Mouse (Mus musculus) forebrain, embryonic 16.5 days (tissue): ENCODE measurements around the gene 6430628N08Rik. TPM values are rescaled to one million over a fixed set of nuclear protein-coding genes. Genes with fewer than 3 reads are reported as not detected.

Experiments used
- ATAC-seq: fragments of 200-750 bp; cut with Nextera tagmentation; 2 replicates; pipeline ENCODE4 v1.8.0; 2017; ENCODE audit warnings: mild to moderate bottlenecking, moderate library complexity
- H3K27ac ChIP-seq: fragments of 300-500 bp; sonication (generic); 2 replicates; pipeline ENCODE4 v1.5.1; 2014; ENCODE audit warnings: low read length, control low read depth
- H3K27me3 ChIP-seq: fragments of 300-500 bp; sonication (generic); replicated peaks from 2 replicates; pipeline ENCODE4 v1.6.1; 2014; ENCODE audit warnings: low read length; ENCODE audit not compliant: control insufficient read depth, insufficient read depth
- H3K36me3 ChIP-seq: fragments of 300-500 bp; sonication (generic); 2 replicates; pipeline ENCODE4 v1.6.1; 2014; ENCODE audit not compliant: control insufficient read depth, insufficient read depth
- H3K4me1 ChIP-seq: fragments of 300-500 bp; sonication (generic); replicated peaks from 2 replicates; pipeline ENCODE4 v1.6.1; 2014; ENCODE audit warnings: low read length; ENCODE audit not compliant: control insufficient read depth, insufficient read depth
- H3K4me2 ChIP-seq: fragments of 300-500 bp; sonication (generic); 2 replicates; pipeline ENCODE4 v1.6.1; 2014; ENCODE audit warnings: mild to moderate bottlenecking, low read length, control low read depth
- H3K4me3 ChIP-seq: fragments of 300-500 bp; sonication (generic); replicated peaks from 2 replicates; pipeline ENCODE4 v1.5.1; 2014; ENCODE audit warnings: mild to moderate bottlenecking, low read length, control low read depth
- H3K9ac ChIP-seq: fragments of 300-500 bp; sonication (generic); replicated peaks from 2 replicates; pipeline ENCODE4 v1.6.1; 2014; ENCODE audit warnings: low read depth, low read length, control low read depth
- H3K9me3 ChIP-seq: fragments of 300-500 bp; sonication (generic); 2 replicates; pipeline ENCODE4 v1.6.1; 2016; ENCODE audit warnings: low read length; ENCODE audit not compliant: control insufficient read depth
- WGBS: fragments of 180-500 bp; shearing (Covaris S2); extraction: QIAGEN DNeasy Blood & Tissue Kit; methylation state at CpG from one replicate; pipeline ENCODE4 v1.1.7; 2014; 5-methylcytosine and 5-hydroxymethylcytosine counted together
- polyA plus RNA-seq: library from polyadenylated mRNA; unstranded; fragments of >200 nt; fragmentation: Nextera tagmentation; extraction: Ambion mirVana; gene quantifications from 2 replicates; pipeline ENCODE4 v1.2.1, GENCODE M21; 2015

Gene 6430628N08Rik
- polyA plus RNA-seq, 1 experiment from 2014 or later: 0.47 TPM

GRCm38 (mm10) chr4:115878828-115879227 is 11.6 kb upstream of the 6430628N08Rik start:
- no peak overlapping the region for H3K27ac ChIP-seq
- no peak overlapping the region for H3K9ac ChIP-seq

GRCm38 (mm10) chr4:115881183-115881582 is 9.3 kb upstream of the 6430628N08Rik start:
- H3K9ac ChIP-seq: no peak overlapping the region
- H3K4me2 ChIP-seq: no peak overlapping the region
- ATAC-seq: peak; percentile 64; the same call in 1 of the 2 replicates
- no peaks in the 10 kb centered on the region for H3K9me3 ChIP-seq
- H3K27me3 ChIP-seq: no peaks in the 10 kb centered on the region
- whole genome bisulfite sequencing: 0% methylated on average over 1 of the region's 1 CpGs
- no peaks in the 10 kb centered on the region for H3K36me3 ChIP-seq
- no peak overlapping the region for H3K27ac ChIP-seq
- peaks cover 19% of the 10 kb centered on the region for H3K4me1 ChIP-seq
- no peak overlapping the region for H3K4me3 ChIP-seq

More at GRCm38 (mm10) chr4:115878828-115879227, 11.6 kb upstream of the 6430628N08Rik start:
- H3K4me1 ChIP-seq: peaks cover 19% of the 10 kb centered on the region
- H3K4me2 ChIP-seq: no peak overlapping the region
- 38% methylated on average over 9 of the region's 9 CpGs for WGBS
- H3K9me3 ChIP-seq: no peaks in the 10 kb centered on the region
- H3K4me3 ChIP-seq: no peak overlapping the region
- no peak for ATAC-seq
- no peaks in the 10 kb centered on the region for H3K27me3 ChIP-seq
- no peaks in the 10 kb centered on the region; the same call in 1 of the 2 replicates for H3K36me3 ChIP-seq

DNA sequence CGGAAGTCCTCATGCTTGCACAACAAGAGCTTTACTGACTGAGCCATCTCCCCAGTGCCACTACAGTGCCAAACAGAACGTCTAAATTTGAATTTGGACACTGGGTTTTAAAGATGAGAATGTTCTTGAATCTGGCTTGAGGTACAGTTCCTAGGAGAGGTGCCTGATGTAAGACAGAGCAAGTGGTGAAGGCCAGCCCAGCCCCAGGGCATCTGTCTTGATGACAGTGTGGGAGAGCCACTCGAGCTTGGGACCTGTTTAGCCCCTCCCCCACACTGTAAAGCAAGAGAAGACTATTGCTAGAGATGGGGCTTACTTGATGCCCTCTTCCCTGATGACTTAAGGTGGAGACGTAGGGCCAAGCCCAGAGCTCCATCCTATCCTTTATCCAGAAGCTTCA is 8.3 kb upstream of the 6430628N08Rik start:
- no peak overlapping the region for H3K4me3 ChIP-seq
- ATAC-seq: no peak
- no peaks in the 10 kb centered on the region for H3K9me3 ChIP-seq
- WGBS: 69% methylated on average over 4 of the region's 4 CpGs
- H3K27ac ChIP-seq: no peak overlapping the region
- H3K27me3 ChIP-seq: no peaks in the 10 kb centered on the region
- peaks cover 19% of the 10 kb centered on the region for H3K4me1 ChIP-seq
- H3K4me2 ChIP-seq: no peak overlapping the region
- no peaks in the 10 kb centered on the region for H3K36me3 ChIP-seq
- H3K9ac ChIP-seq: no peak overlapping the region

DNA sequence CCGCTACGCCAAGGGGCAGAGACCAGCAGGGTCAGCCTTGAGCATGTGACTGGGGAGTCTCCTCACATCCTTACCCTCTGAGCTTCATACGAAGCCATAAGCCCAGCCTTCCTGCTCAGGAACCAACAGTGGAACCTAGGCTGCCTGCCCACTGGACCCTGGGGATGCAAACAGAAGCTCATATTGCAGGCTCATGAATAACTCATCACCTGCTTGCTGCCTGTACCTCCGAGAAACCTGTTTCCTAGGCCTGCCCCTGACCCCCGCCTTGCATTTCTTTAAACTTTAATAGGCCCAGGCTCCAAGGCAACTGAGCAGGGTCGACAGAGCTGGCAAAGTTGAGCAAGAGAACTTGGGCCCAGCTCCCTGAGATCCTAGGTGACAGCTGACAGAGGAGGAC is 6.4 kb upstream of the 6430628N08Rik start, which contains the start of gene Kncn:
Kncn (plus strand) TSS at position 379 of the 400 bp plus-strand sequence.
- Histone ChIP-seq H3K4me3 (no peak within 1 kb of the TSS), H3K4me1 (peaks cover 10% of the 10 kb centered on the region), H3K9me3 (no peaks in the 10 kb centered on the region), H3K36me3 (no peaks in the 10 kb centered on the region), H3K27me3 (no peaks in the 10 kb centered on the region), H3K27ac (no peak within 1 kb of the TSS), H3K4me2 (no peak within 1 kb of the TSS), H3K9ac (no peak within 1 kb of the TSS)
- 75% methylated on average over 6 of the region's 6 CpGs for WGBS
- no peak for ATAC-seq

DNA sequence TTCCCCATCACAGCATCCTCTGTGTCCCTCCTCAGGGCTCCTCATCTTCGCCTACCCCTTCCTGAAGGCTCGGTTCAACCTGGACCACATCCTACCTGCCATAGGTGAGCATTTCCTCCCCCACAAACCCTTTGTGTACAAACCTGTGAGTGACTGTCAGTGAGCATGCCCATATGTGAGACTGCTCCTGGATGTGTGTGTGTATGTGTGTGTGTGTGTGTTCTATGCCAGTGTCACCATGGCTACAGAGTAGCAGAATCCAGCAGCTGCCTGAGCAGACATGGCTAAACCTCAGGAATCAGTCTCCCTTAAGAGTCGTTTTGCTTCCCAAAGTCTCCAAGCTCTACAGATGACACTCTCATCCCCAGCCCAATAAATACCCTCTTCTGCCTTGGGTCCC is 4.6 kb upstream of the 6430628N08Rik start:
- H3K4me2 ChIP-seq: no peak overlapping the region
- no peak overlapping the region for H3K27ac ChIP-seq
- peaks cover 15% of the 10 kb centered on the region for H3K4me1 ChIP-seq
- no peaks in the 10 kb centered on the region for H3K9me3 ChIP-seq
- H3K36me3 ChIP-seq: no peaks in the 10 kb centered on the region
- WGBS: 88% methylated on average over 3 of the region's 3 CpGs
- peak; percentile 75 for ATAC-seq
- 0 out of 2 replicates have a peak, but pooled peaks cover 1% of the 10 kb centered on the region for H3K27me3 ChIP-seq
- H3K9ac ChIP-seq: no peak overlapping the region
- no peak overlapping the region for H3K4me3 ChIP-seq

- Histone ChIP-seq H3K4me3 (no peak overlapping the region), H3K9me3 (no peaks in the 10 kb centered on the region), H3K9ac (no peak overlapping the region), H3K27me3 (peaks cover 9% of the 10 kb centered on the region; the same call in 1 of the 2 replicates), H3K4me2 (no peak overlapping the region), H3K4me1 (peaks cover 7% of the 10 kb centered on the region), H3K27ac (no peak overlapping the region), H3K36me3 (no peaks in the 10 kb centered on the region)
- WGBS: 45% methylated on average over 1 of the region's 1 CpGs
- ATAC-seq: no peak
Measured at GRCm38 (mm10) chr4:115886875-115887274, 3.6 kb upstream of the 6430628N08Rik start.

GRCm38 (mm10) chr4:115890066-115890465 is 399 bp upstream of the 6430628N08Rik start:
- peak; percentile 24; the same call in 1 of the 2 replicates for ATAC-seq
- Histone ChIP-seq H3K9ac (peak overlapping the region; percentile 43; the same call in 1 of the 2 replicates), H3K4me3 (peak overlapping the region; percentile 28), H3K27ac (no peak overlapping the region), H3K4me2 (peak overlapping the region; percentile 53), H3K27me3 (peaks cover 17% of the 10 kb centered on the region; the same call in 1 of the 2 replicates), H3K36me3 (no peaks in the 10 kb centered on the region), H3K4me1 (peaks cover 7% of the 10 kb centered on the region), H3K9me3 (no peaks in the 10 kb centered on the region)
- WGBS: 9% methylated on average over 6 of the region's 6 CpGs

GRCm38 (mm10) chr4:115894281-115894680 is 3.8 kb downstream of the 6430628N08Rik start:
- Histone ChIP-seq H3K4me1 (peaks cover 15% of the 10 kb centered on the region), H3K36me3 (no peaks in the 10 kb centered on the region), H3K27ac (no peak overlapping the region), H3K4me3 (no peak overlapping the region), H3K27me3 (peaks cover 38% of the 10 kb centered on the region), H3K4me2 (no peak overlapping the region), H3K9me3 (no peaks in the 10 kb centered on the region), H3K9ac (no peak overlapping the region)
- 5% methylated on average over 3 of the region's 3 CpGs for WGBS
- ATAC-seq: no peak

- Histone ChIP-seq H3K9me3 (no peaks in the 10 kb centered on the region), H3K4me1 (peaks cover 8% of the 10 kb centered on the region), H3K27ac (no peak overlapping the region), H3K4me2 (peak overlapping the region; percentile 68), H3K4me3 (peak overlapping the region; percentile 41), H3K36me3 (no peaks in the 10 kb centered on the region), H3K27me3 (peaks cover 48% of the 10 kb centered on the region), H3K9ac (peak overlapping the region; percentile 52)
- peak; percentile 67 for ATAC-seq
- under 1% methylated on average over 56 of the region's 56 CpGs for WGBS
Measured at GRCm38 (mm10) chr4:115897901-115898631, 7.6 kb downstream of the 6430628N08Rik start.
